In the genomic region with DNA sequence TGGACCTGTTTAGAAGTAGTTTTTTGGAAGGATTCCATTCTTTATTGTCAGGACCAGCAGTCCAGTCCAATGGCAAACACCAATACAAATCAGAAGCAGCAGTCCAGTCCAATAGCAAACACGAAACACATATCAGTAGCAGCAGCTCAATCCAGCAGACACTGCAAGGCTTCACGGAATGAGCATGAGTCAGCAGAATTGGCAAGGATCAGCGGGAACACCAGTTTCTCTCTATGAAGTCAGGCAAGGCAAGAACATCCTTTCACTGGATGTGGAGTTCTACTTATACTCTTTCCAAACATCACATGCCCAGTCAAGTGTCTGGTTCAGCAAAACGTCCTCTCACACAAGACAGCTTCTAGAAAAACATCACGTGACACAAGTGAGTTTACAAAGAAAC, we compare ENCODE assay signal across 24 mouse cellular contexts. TPM values are rescaled to one million over a fixed set of nuclear protein-coding genes. Genes with fewer than 3 reads are reported as not detected.
A peak's percentile ranks its signal among the peaks of the same experiment; 100 is the strongest.
DNase-seq lines count a peak whose midpoint lies in the region; ATAC-seq and TF ChIP-seq lines count a peak whose summit lies in the region.
"Had no signal": no experiment of that assay in that cellular context is flagged by ENCODE, and none has a peak within 500 bp of the region (broad histone marks: within the 10 kb centered on the region; RNA-seq: fewer than 3 reads in every experiment).

No protein-coding gene starts in this region.

- peak; percentile 32 for DNase-seq in liver, adult 2 months (ENCODE audit: extremely low read depth, low read depth, low spot score)
- DNase-seq in liver, postnatal 0 days: no peak
- peak; percentile 9 for DNase-seq in ES-E14 (ENCODE audit: low read depth, low spot score)
- peak; percentile 83 for DNase-seq in brain, adult 2 months (ENCODE audit: low read depth, low spot score)
- no peak for DNase-seq in neural tube, embryonic 10.5 days (ENCODE audit: extremely low spot score, low spot score)
- DNase-seq in spleen, postnatal 14 days (ENCODE audit: low spot score in 2 of 2): no peak
- DNase-seq: cerebellum, adult 11-12 months; cerebellum, postnatal 25 days; embryo, embryonic 11 days; kidney, adult 18-20 months; kidney, postnatal 10 days; layer of hippocampus, postnatal 36 days; lung, postnatal 4 days; thymus, postnatal 25 days had no signal

- H3K27me3 ChIP-seq in liver, adult 2 months (ENCODE audit: control insufficient read depth, insufficient read depth, low read length): no peaks in the 10 kb centered on the region
- H3K27me3 ChIP-seq in liver, postnatal 0 days (ENCODE audit: insufficient read depth, low read length): no peaks in the 10 kb centered on the region
- no peaks in the 10 kb centered on the region for H3K27me3 ChIP-seq in C2C12 (ENCODE audit: control insufficient read depth, insufficient read depth, insufficient read length)
- H3K27me3 ChIP-seq: limb, embryonic 15.5 days; neural tube, embryonic 13.5 days had no signal

- H3K27ac ChIP-seq in liver, adult 2 months (replicated peaks; ENCODE audit: insufficient read depth, low read depth, low read length): no peak overlapping the region
- no peak overlapping the region for H3K27ac ChIP-seq in liver, postnatal 0 days (ENCODE audit: low read depth)
- no peak overlapping the region for H3K27ac ChIP-seq in ES-E14 (ENCODE audit: insufficient read depth, low read depth, low read length, poor library complexity, severe bottlenecking)
- H3K27ac ChIP-seq: forebrain, embryonic 10.5 days; heart, adult 2 months; hindbrain, embryonic 10.5 days; hindbrain, postnatal 0 days; limb, embryonic 15.5 days; midbrain, embryonic 10.5 days; neural tube, embryonic 13.5 days had no signal

- TF ChIP-seq POLR2A in liver, adult 2 months (IDR thresholded peaks at IDR 0.05; ENCODE audit: extremely low read depth, insufficient read depth, low read length): no peak

- H3K9me3 ChIP-seq in liver, postnatal 0 days (ENCODE audit: low read length): no peaks in the 10 kb centered on the region
- H3K9me3 ChIP-seq in ES-E14 (ENCODE audit: control insufficient read depth, insufficient read depth, low read depth, low read length): no peaks in the 10 kb centered on the region
- H3K9me3 ChIP-seq: forebrain, embryonic 10.5 days; hindbrain, embryonic 10.5 days; limb, embryonic 15.5 days; midbrain, embryonic 10.5 days; neural tube, embryonic 13.5 days had no signal

- no peaks in the 10 kb centered on the region for H3K36me3 ChIP-seq in liver, adult 2 months (ENCODE audit: control insufficient read depth, insufficient read depth, low read length)
- H3K36me3 ChIP-seq in liver, postnatal 0 days (replicated peaks; ENCODE audit: insufficient read depth, low read length): no peaks in the 10 kb centered on the region
- H3K36me3 ChIP-seq in C2C12 (ENCODE audit: control insufficient read depth, insufficient read depth) (no peaks in the 10 kb centered on the region), ES-E14 (ENCODE audit: control insufficient read depth, insufficient read depth, low read length, poor library complexity, severe bottlenecking) (no peaks in the 10 kb centered on the region)
- H3K36me3 ChIP-seq: forebrain, embryonic 10.5 days; hindbrain, embryonic 10.5 days; limb, embryonic 15.5 days; midbrain, embryonic 10.5 days; neural tube, embryonic 13.5 days had no signal

- no peaks in the 10 kb centered on the region for H3K4me1 ChIP-seq in liver, adult 2 months (ENCODE audit: control insufficient read depth, insufficient read depth, low read length)
- H3K4me1 ChIP-seq in liver, postnatal 0 days (ENCODE audit: insufficient read depth): 0 out of 2 replicates have a peak, but pooled peaks cover 2% of the 10 kb centered on the region
- peaks cover 0 to 2% of the 10 kb centered on the region in 2 experiments; a peak in 1 of 4 replicates for H3K4me1 ChIP-seq in ES-E14 (ENCODE audit: control insufficient read depth in 2 of 2, insufficient read depth in 2 of 2, low read length in 2 of 2, poor library complexity in 1 of 2)
- H3K4me1 ChIP-seq: forebrain, embryonic 10.5 days; hindbrain, embryonic 10.5 days; limb, embryonic 15.5 days; neural tube, embryonic 13.5 days had no signal

- no peak for ATAC-seq in liver, postnatal 0 days
- ATAC-seq: hindbrain, postnatal 0 days had no signal

- no peak overlapping the region for H3ac ChIP-seq in C2C12 (ENCODE audit: control insufficient read depth, insufficient read length, low read depth)

- no peak for TF ChIP-seq EP300 in liver, postnatal 0 days (IDR thresholded peaks at IDR 0.05; ENCODE audit: low read depth)

- no peaks in the 10 kb centered on the region for H3K79me3 ChIP-seq in C2C12 (ENCODE audit: low read depth)

- no peak overlapping the region for H3K9ac ChIP-seq in liver, adult 2 months (ENCODE audit: low read depth, low read length)
- H3K9ac ChIP-seq in liver, postnatal 0 days (replicated peaks): no peak overlapping the region
- H3K9ac ChIP-seq in ES-E14 (ENCODE audit: insufficient read depth, low read depth, low read length, poor library complexity, severe bottlenecking): no peak overlapping the region
- H3K9ac ChIP-seq: limb, embryonic 15.5 days; neural tube, embryonic 13.5 days had no signal

- WGBS in liver, adult 2 months: 55% methylated on average over 5 of the region's 5 CpGs
- 69% methylated on average over 5 of the region's 5 CpGs for WGBS in liver, postnatal 0 days (ENCODE audit: insufficient replicate concordance)

- in situ Hi-C loops in ES-E14 (cut with MboI; ENCODE audit: low sequenced_read_pairs in 2 of 2, unreplicated experiment in 2 of 2): no loop called here

- H3K4me2 ChIP-seq in liver, postnatal 0 days (ENCODE audit: low read depth, low read length): no peak overlapping the region
- H3K4me2 ChIP-seq: limb, embryonic 15.5 days; neural tube, embryonic 13.5 days had no signal

- no peak for TF ChIP-seq CTCF in liver, adult 2 months (IDR thresholded peaks at IDR 0.05; ENCODE audit: low read depth, low read length)
- no peak for TF ChIP-seq CTCF in liver, postnatal 0 days (IDR thresholded peaks at IDR 0.05; ENCODE audit: low read depth)
- no peak for TF ChIP-seq CTCF in C2C12 (IDR thresholded peaks at IDR 0.05; ENCODE audit: control insufficient read depth, insufficient read depth, insufficient read length)

- H3K4me3 ChIP-seq in liver, adult 2 months (ENCODE audit: insufficient read depth, low read depth, low read length): no peak overlapping the region
- no peak overlapping the region for H3K4me3 ChIP-seq in liver, postnatal 0 days (ENCODE audit: low read depth, low read length)
- H3K4me3 ChIP-seq in C2C12 (ENCODE audit: insufficient read depth, poor library complexity, severe bottlenecking) (no peak overlapping the region), ES-E14 (ENCODE audit: insufficient read depth in 1 of 2, low read depth in 1 of 2, low read length in 2 of 2, poor library complexity in 1 of 2, severe bottlenecking in 1 of 2) (no peak overlapping the region)
- H3K4me3 ChIP-seq: forebrain, embryonic 10.5 days; heart, adult 2 months; hindbrain, embryonic 10.5 days; limb, embryonic 15.5 days; midbrain, embryonic 10.5 days; neural tube, embryonic 13.5 days had no signal

- no peaks in the 10 kb centered on the region for H3K79me2 ChIP-seq in liver, adult 2 months (ENCODE audit: control insufficient read depth, insufficient read depth, low read length)
- H3K79me2 ChIP-seq in C2C12 (ENCODE audit: control insufficient read depth, insufficient read depth): no peaks in the 10 kb centered on the region

TF ChIP-seq in C2C12, 6 proteins besides CTCF, POLR2A, EP300 and RAD21:
- TF ChIP-seq MYOG (IDR thresholded peaks at IDR 0.05; ENCODE audit: control insufficient read depth, extremely low read depth, insufficient read length) (no peak), USF1 (IDR thresholded peaks at IDR 0.05; ENCODE audit: low read depth) (peak; percentile 26)

TF ChIP-seq in ES-E14, 5 proteins besides CTCF, POLR2A, EP300 and RAD21:
- peak; percentile 90 for TF ChIP-seq MAFK (IDR thresholded peaks at IDR 0.05; ENCODE audit: insufficient read depth, low read depth, low read length)
- no peak for TF ChIP-seq ZNF384 (IDR thresholded peaks at IDR 0.05; ENCODE audit: low read depth, low read length)

RNA-seq across cellular contexts. Expression of a gene that starts 9.4 kb away (rescaled TPM):
- total RNA-seq in liver, adult 2 months (2014; rRNA removed): 6.4 and 9.5 TPM in 2 replicates
- 43.1 and 49.8 TPM in 2 replicates for polyA plus RNA-seq in liver, adult 2 months (2012; rRNA removed)
- polyA plus RNA-seq in liver, postnatal 0 days (2015; fragmentation: Nextera tagmentation; extraction: Ambion mirVana): 55.3 and 57.8 TPM in 2 replicates
- polyA plus RNA-seq in C2C12 (2012; fragmentation: generic; extraction: Trizol): 694 TPM
- 20.3 and 46.0 TPM in 2 replicates for total RNA-seq in ES-E14 (2012; rRNA removed)

RNA-seq across cellular contexts. Expression of a gene that starts 15.5 kb away (rescaled TPM):
- under 0.01 TPM in 1 of 2 replicates, not detected in the other for total RNA-seq in liver, adult 2 months (2014; rRNA removed)
- polyA plus RNA-seq in liver, adult 2 months (2012; rRNA removed): not detected in 2 replicates
- not detected in 2 replicates for polyA plus RNA-seq in liver, postnatal 0 days (2015; fragmentation: Nextera tagmentation; extraction: Ambion mirVana)
- polyA plus RNA-seq in C2C12 (2012; fragmentation: generic; extraction: Trizol): 15.6 TPM
- 0.74 and 1.3 TPM in 2 replicates for total RNA-seq in ES-E14 (2012; rRNA removed)
- total RNA-seq: monocyte, adult 5-6 weeks had no signal
- polyA plus RNA-seq: liver, embryonic 16.5 days had no signal

RNA-seq across cellular contexts. Expression of a gene that starts 33.1 kb away (rescaled TPM):
- total RNA-seq in liver, adult 2 months (2014; rRNA removed): 27.6 and 30.9 TPM in 2 replicates
- polyA plus RNA-seq in liver, adult 2 months (2012; rRNA removed): 27.1 and 28.1 TPM in 2 replicates
- polyA plus RNA-seq in liver, postnatal 0 days (2015; fragmentation: Nextera tagmentation; extraction: Ambion mirVana): 16.8 and 18.7 TPM in 2 replicates
- polyA plus RNA-seq in C2C12 (2012; fragmentation: generic; extraction: Trizol): 8.4 TPM
- total RNA-seq in ES-E14 (2012; rRNA removed): 24.1 and 37.6 TPM in 2 replicates
- total RNA-seq: monocyte, adult 5-6 weeks had no signal

RNA-seq across cellular contexts. Expression of a gene that starts 53.5 kb away (rescaled TPM):
- 0.09 TPM in 1 of 2 replicates, not detected in the other for total RNA-seq in liver, adult 2 months (2014; rRNA removed)
- polyA plus RNA-seq in liver, adult 2 months (2012; rRNA removed): 0.02 TPM in 1 of 2 replicates, not detected in the other
- polyA plus RNA-seq in liver, postnatal 0 days (2015; fragmentation: Nextera tagmentation; extraction: Ambion mirVana): 0.09 TPM in 1 of 2 replicates, not detected in the other
- 0.42 TPM for polyA plus RNA-seq in C2C12 (2012; fragmentation: generic; extraction: Trizol)
- total RNA-seq in ES-E14 (2012; rRNA removed): 1.2 and 2.9 TPM in 2 replicates
- total RNA-seq: monocyte, adult 5-6 weeks had no signal

Comparison
In these comparisons a context has a peak if more than half of its experiments do, and no peak if none do; other contexts are left out.
1. DNase-seq: peak in liver, adult 2 months (single experiment), ES-E14 (single experiment) and brain, adult 2 months (single experiment); none in liver, postnatal 0 days (single experiment), neural tube, embryonic 10.5 days (single experiment) and spleen, postnatal 14 days (0 of 2).
2. RNA of a gene that starts 9.4 kb away (polyA plus RNA-seq): 694 TPM in C2C12 (single experiment); 55.3 to 57.8 TPM in liver, postnatal 0 days and 43.1 to 49.8 TPM in liver, adult 2 months; every median in the first group is over 10 times any median in the second.
3. RNA of a gene that starts 15.5 kb away (polyA plus RNA-seq): 15.6 TPM in C2C12 (single experiment); not detected in liver, adult 2 months and not detected in liver, postnatal 0 days; every median in the first group is over 10 times any median in the second.